Mouse (Mus musculus) E14TG2a.4 (cell line): ENCODE measurements around the gene Ghrhr.

Source experiments
- CTCF ChIP-seq: conservative IDR thresholded peaks from 2 replicates; pipeline ENCODE4 v1.5.1; 2014; ENCODE audit warnings: low read length
- POU5F1 ChIP-seq: IDR thresholded peaks from 2 replicates; pipeline ENCODE4 v1.6.1; 2014; ENCODE audit warnings: low read length, borderline replicate concordance

DNA sequence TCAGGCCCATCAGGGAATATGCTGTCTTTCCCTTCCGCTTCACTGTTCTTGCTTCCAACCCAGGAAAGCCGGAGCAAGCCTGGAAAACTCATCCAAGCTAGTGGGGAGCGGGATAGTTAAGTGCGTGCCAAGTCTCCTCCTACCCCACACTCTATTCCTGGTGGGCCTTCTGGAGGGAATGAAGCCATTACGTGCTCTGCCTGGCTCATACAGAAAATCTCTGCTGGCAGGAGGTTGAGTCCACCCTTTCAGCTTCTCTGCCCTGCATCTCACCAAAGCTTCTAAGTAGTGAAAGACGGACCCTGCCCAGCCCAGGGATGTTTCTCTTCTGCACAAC lies 43.4 kb upstream of the Ghrhr start:
- TF ChIP-seq CTCF (no peak), POU5F1 (no peak)
